Mouse (Mus musculus) inflammation-experienced regulatory T-cells, adult 6 months (primary cell): ENCODE results near the gene Kcnh2. TPM values are rescaled to one million over a fixed set of nuclear protein-coding genes. Genes with fewer than 3 reads are reported as not detected.

Experiments
- ATAC-seq: one replicate; pipeline ENCODE4 v1.8.0; 2017
- polyA plus RNA-seq, 3 experiments: library from polyadenylated mRNA; unstranded; fragments of 100-300 nt; shearing (Covaris generic); gene quantifications; one replicate each; pipeline ENCODE4 v1.2.1; 2017

The Kcnh2 gene
- polyA plus RNA-seq, 3 experiments from 2014 or later, result 0.38 to 0.47 TPM; not detected in 1

GRCm38 (mm10) chr5:24309223-24309622 lies 42.2 kb downstream of the Kcnh2 start:
- no peak for ATAC-seq

GRCm38 (mm10) chr5:24308621-24309020 lies 42.8 kb downstream of the Kcnh2 start:
- no peak for ATAC-seq

- ATAC-seq, result no peak
Observed at GRCm38 (mm10) chr5:24307118-24307777, 44.2 kb downstream of the Kcnh2 start.

- peak; percentile 95 for ATAC-seq
Observed at GRCm38 (mm10) chr5:24303199-24303598, 48.2 kb downstream of the Kcnh2 start.

GRCm38 (mm10) chr5:24299845-24300589 lies 51.4 kb downstream of the Kcnh2 start:
- ATAC-seq, result no peak

- ATAC-seq, result no peak
Observed at GRCm38 (mm10) chr5:24291954-24292353, 59.5 kb downstream of the Kcnh2 start.

- ATAC-seq, result no peak
Observed at GRCm38 (mm10) chr5:24286221-24286970, 65.0 kb downstream of the Kcnh2 start.

- no peak for ATAC-seq
Observed at GRCm38 (mm10) chr5:24284145-24284544, 67.3 kb downstream of the Kcnh2 start.

- ATAC-seq, result no peak
Observed at GRCm38 (mm10) chr5:24283181-24283580, 68.2 kb downstream of the Kcnh2 start.

GRCm38 (mm10) chr5:24280523-24280922 lies 70.9 kb downstream of the Kcnh2 start:
- ATAC-seq, result no peak

- ATAC-seq, result no peak
Observed at GRCm38 (mm10) chr5:24279527-24279926, 71.9 kb downstream of the Kcnh2 start.

- no peak for ATAC-seq
Observed at GRCm38 (mm10) chr5:24278206-24278605, 73.2 kb downstream of the Kcnh2 start.

- no peak for ATAC-seq
Observed at GRCm38 (mm10) chr5:24273683-24274621, 77.5 kb downstream of the Kcnh2 start.

- no peak for ATAC-seq
Observed at GRCm38 (mm10) chr5:24270941-24271340, 80.5 kb downstream of the Kcnh2 start.

Other genes starting within 250 kb of the Kcnh2 start
- gene Nupl2, start 186.6 kb downstream of the Kcnh2 start, polyA plus RNA-seq, result 1 to 10 TPM; 3.5 to 5.9 (median 3.7) TPM
- under 1 TPM in 2 of 3 experiments, not detected in 1; 0.08 to 0.17 TPM for gene Nos3, start 13.2 kb upstream of the Kcnh2 start, polyA plus RNA-seq
- gene Atg9b, start 40.5 kb upstream of the Kcnh2 start, polyA plus RNA-seq, result 1 to 10 TPM; 1.1 to 1.7 (median 1.4) TPM
- gene Abcb8, start 42.1 kb upstream of the Kcnh2 start, polyA plus RNA-seq, result 10 to 100 TPM; 15.5 to 26.5 (median 20.9) TPM
- not detected for gene Asic3, start 61.8 kb upstream of the Kcnh2 start, polyA plus RNA-seq
- gene Cdk5, start 71.9 kb upstream of the Kcnh2 start, polyA plus RNA-seq, result 10 to 100 TPM; 47.6 to 66.2 (median 62.8) TPM
- gene Slc4a2, start 72.2 kb upstream of the Kcnh2 start, polyA plus RNA-seq, result 10 to 100 TPM; 11.4 to 17.1 (median 12.4) TPM
- gene Fastk, start 93.7 kb upstream of the Kcnh2 start, polyA plus RNA-seq, result 10 to 100 TPM; 32.1 to 63.3 (median 63.0) TPM
- 10 to 100 TPM; 50.9 to 68.9 (median 59.0) TPM for gene Tmub1, start 96.2 kb upstream of the Kcnh2 start, polyA plus RNA-seq
- gene Agap3, start 100.6 kb upstream of the Kcnh2 start, polyA plus RNA-seq, result 1 to 10 TPM; 5.4 to 9.7 (median 7.5) TPM
- under 1 TPM in 1 of 3 experiments, not detected in 2; 0.16 TPM for gene Gbx1, start 175.6 kb upstream of the Kcnh2 start, polyA plus RNA-seq
- gene Asb10, start 189.4 kb upstream of the Kcnh2 start, polyA plus RNA-seq, result not detected
- gene 4931409K22Rik, start 205.2 kb upstream of the Kcnh2 start, polyA plus RNA-seq, result not detected
- gene Abcf2, start 225.9 kb upstream of the Kcnh2 start, polyA plus RNA-seq, result 10 to 100 TPM; 52.1 to 67.7 (median 61.3) TPM
- gene Chpf2, start 235.1 kb upstream of the Kcnh2 start, polyA plus RNA-seq, result 10 to 100 TPM in 2 of 3 experiments, 1 to 10 TPM in 1; 8.5 to 12.9 (median 10.0) TPM